Mouse (Mus musculus): ENCODE data around the gene Olfr1110. TPM values are rescaled to one million over a fixed set of nuclear protein-coding genes. Genes with fewer than 3 reads are reported as not detected.
"Not testable (repeated sequence)": the region's sequence is repeated elsewhere in the genome, so short reads cannot be mapped to it uniquely, and the experiment has no call there.

Gene Olfr1110
- total RNA-seq (2021), result not detected
- long read RNA-seq, experiment 1, result 0 reads
- long read RNA-seq, experiment 2, result 0 reads

DNA sequence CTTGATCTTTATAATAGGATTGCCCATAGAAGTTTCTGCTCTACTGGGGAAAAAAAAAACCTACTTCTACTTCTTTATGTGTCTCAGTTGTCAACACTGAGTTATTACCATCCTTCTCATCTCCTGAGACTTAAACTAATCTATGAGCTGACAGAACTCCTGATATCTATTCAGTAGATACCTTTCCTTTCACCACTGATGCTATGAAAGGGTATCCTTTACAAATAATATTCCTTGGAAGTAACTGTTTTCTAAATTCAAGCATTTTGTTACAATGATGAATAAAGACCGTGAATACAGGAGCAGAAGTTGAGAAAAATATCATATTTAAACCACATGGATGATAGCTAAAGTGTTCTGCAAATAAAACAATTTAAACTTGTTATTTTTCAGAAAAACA lies at the start of gene Olfr1110:
Olfr1110 (minus strand) TSS at position 101 of the 400 bp plus-strand sequence.
- DNase-seq (ENCODE audit: low spot score in 2 of 2), result no peak

DNA sequence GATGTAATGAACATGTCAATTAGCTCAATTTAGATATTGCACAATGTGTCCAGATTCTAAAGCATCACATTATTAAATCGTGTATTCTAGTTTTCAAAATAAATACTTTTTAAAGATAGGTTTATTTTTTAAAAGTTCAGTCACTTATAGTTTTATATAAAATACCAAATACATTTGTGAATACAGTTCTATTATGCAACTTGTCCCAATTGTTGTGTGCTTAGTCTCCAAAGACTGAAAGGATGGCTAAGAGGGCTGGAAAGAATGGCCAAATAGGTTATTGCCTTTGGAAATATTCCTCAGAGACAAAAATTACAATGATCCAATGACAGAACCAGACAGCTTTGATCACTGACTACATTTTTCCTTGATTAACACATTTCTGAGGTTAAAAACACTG lies 47.4 kb upstream of the Olfr1110 start, which contains the start of gene Olfr1112:
Olfr1112 (plus strand) TSS at position 301 of the 400 bp plus-strand sequence.
- no peak for DNase-seq (ENCODE audit: low spot score in 2 of 2)

DNA sequence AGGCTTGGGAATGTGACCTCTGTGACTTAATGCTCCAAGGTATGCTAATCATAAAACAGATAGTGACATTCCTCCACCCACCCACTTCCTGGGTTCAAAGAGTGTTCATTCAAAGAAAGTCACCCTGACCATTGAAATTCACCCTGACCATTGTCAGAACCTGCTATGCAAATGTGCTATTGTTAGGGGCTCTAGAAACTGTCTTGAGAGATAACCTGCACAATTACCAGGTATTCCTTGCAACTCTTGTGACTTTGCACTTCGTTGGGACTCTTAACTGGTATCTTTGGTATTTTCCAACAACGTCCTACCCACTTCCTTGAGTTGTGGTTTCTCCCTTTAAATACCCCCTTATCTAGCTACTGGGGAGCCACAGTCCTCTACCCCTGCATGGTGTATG lies 27.6 kb upstream of the Olfr1110 start:
- DNase-seq (ENCODE audit: low spot score in 2 of 2), result not testable (repeated sequence)

DNA sequence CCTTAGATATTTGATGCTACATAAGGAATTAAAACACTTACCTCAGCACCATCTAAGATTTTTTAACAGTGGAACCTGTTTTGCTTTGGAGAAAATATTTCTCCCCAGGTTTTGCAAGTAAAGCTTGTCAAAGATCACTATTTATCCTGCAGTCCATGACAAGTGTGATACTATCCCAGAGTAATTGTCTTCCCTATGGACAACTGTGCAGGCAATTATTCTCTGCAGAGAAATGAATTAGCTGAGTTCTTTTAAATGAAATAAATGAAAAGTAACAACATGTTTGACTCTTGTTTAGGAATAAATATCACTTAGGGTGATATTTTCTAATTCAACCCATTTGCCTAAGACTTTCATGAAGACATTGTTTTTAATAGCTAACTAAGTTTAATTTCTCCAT lies 12.4 kb upstream of the Olfr1110 start, which contains the start of gene Olfr1111:
Olfr1111 (minus strand) TSS at position 101 of the 400 bp plus-strand sequence.
- no peak for DNase-seq (ENCODE audit: low spot score in 2 of 2)

DNA sequence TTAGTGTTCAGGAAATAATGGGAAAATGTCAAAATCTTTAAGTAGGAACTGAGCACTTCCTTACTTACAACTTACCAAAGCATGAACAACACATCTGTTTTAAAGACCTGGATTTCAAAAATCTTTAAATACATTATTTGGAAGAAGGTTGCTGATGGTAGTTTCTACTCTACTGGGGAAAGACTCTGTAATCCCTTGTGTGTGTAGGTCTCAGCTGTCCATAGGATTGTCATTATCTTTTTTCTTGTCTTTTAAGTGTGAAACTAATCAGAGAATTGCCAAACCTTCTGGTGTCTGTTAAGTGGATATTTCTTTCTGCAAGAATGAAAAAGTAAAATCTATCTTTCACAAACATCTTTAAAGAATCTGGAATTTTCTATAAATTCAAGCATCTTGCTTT lies 25.6 kb downstream of the Olfr1110 start, which contains the start of gene Olfr259:
Olfr259 (minus strand) TSS at position 101 of the 400 bp plus-strand sequence.
- no peak for DNase-seq (ENCODE audit: low spot score in 2 of 2)

DNA sequence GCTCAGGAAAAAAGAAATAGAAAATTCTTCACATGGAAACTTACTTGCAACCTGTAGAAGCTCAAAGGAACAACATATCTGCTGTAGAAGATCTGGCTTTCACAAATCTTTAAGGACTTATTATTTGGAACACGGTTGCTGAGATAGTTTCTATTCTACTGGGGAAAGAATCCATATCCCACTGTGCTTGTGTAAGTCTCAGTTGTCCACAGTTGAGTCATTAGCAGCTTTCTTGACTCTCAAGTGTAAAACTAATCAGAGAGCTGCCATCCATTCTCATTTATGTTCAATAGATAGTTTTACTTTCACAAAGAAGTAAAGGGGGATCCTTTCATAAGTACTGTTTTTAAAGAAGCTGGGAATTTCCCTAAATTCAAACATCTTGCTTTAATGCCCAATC lies 44.2 kb downstream of the Olfr1110 start, which contains the start of gene Olfr1109:
Olfr1109 (minus strand) TSS at position 101 of the 400 bp plus-strand sequence.
- DNase-seq (ENCODE audit: low spot score in 2 of 2), result no peak

Other genes with a start within 250 kb of the Olfr1110 start
- not detected for gene Olfr1097, start 248.1 kb downstream of the Olfr1110 start, total RNA-seq (2021)
- gene Olfr1098, start 215.8 kb downstream of the Olfr1110 start, total RNA-seq (2021), result not detected
- gene Olfr1099, start 179.6 kb downstream of the Olfr1110 start, total RNA-seq (2021), result not detected
- gene Olfr1100, start 160.3 kb downstream of the Olfr1110 start, total RNA-seq (2021), result not detected
- not detected for gene Olfr1101, start 149.1 kb downstream of the Olfr1110 start, total RNA-seq (2021)
- gene Olfr1102, start 141.9 kb downstream of the Olfr1110 start, total RNA-seq (2021), result not detected
- not detected for gene Olfr1104, start 113.2 kb downstream of the Olfr1110 start, total RNA-seq (2021)
- not detected for gene Olfr1105, start 103.8 kb downstream of the Olfr1110 start, total RNA-seq (2021)
- not detected for gene Olfr1106, start 88.0 kb downstream of the Olfr1110 start, total RNA-seq (2021)
- gene Olfr1107, start 64.5 kb downstream of the Olfr1110 start, total RNA-seq (2021), result not detected
- gene Olfr1109, start 44.3 kb downstream of the Olfr1110 start, total RNA-seq (2021), result not detected
- gene Olfr259, start 25.7 kb downstream of the Olfr1110 start, total RNA-seq (2021), result not detected
- not detected for gene Olfr1111, start 12.3 kb upstream of the Olfr1110 start, total RNA-seq (2021)
- gene Olfr1112, start 47.5 kb upstream of the Olfr1110 start, total RNA-seq (2021), result not detected
- not detected for gene Olfr1113, start 68.7 kb upstream of the Olfr1110 start, total RNA-seq (2021)
- not detected for gene Olfr1115, start 107.7 kb upstream of the Olfr1110 start, total RNA-seq (2021)
- gene Olfr1116, start 127.2 kb upstream of the Olfr1110 start, total RNA-seq (2021), result not detected
- gene Olfr1118, start 167.3 kb upstream of the Olfr1110 start, total RNA-seq (2021), result not detected
- not detected for gene Olfr1120, start 214.5 kb upstream of the Olfr1110 start, total RNA-seq (2021)
- not detected for gene Olfr1121, start 229.6 kb upstream of the Olfr1110 start, total RNA-seq (2021)
- gene Olfr1122, start 245.5 kb upstream of the Olfr1110 start, total RNA-seq (2021), result under 1 TPM in 1 of 2 experiments, not detected in 1; 0.09 TPM

Measured in left cerebral cortex, adult 18-20 months (tissue).